32 mouse cellular contexts compared by ENCODE assay signal in the genomic region with DNA sequence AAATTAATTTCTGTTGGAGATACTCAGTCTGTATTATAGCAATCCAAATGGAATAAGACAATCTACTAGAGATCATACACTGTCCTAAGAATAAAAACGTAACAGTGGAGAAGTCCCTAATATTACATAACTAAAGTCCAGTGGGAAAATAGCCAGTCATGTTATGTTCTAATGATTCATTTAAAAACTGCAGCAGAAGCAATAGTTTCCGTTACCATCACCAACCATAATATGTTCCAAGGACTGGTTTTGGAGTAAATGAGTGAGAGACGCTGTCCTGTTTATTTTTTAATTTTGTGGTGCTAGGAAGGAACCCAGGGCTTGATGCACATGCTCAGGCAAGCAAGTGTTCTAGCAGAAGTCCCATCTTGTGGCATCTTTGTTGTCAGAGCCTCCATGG. TPM values are rescaled to one million over a fixed set of nuclear protein-coding genes. Genes with fewer than 3 reads are reported as not detected.
"Had no signal": no experiment of that assay in that cellular context is flagged by ENCODE, and none has a peak within 500 bp of the region (broad histone marks: within the 10 kb centered on the region; RNA-seq: fewer than 3 reads in every experiment).

No protein-coding gene starts in this region.

- H3K36me3 ChIP-seq: embryonic facial prominence, embryonic 10.5 days; embryonic facial prominence, embryonic 12.5 days; embryonic facial prominence, embryonic 13.5 days; embryonic facial prominence, embryonic 15.5 days; forebrain, embryonic 10.5 days; forebrain, embryonic 12.5 days; forebrain, embryonic 15.5 days had no signal

- H3K9ac ChIP-seq: embryonic facial prominence, embryonic 12.5 days; embryonic facial prominence, embryonic 13.5 days; embryonic facial prominence, embryonic 15.5 days; forebrain, embryonic 12.5 days; forebrain, embryonic 13.5 days; forebrain, embryonic 15.5 days; forebrain, postnatal 0 days had no signal

- H3K4me3 ChIP-seq: embryonic facial prominence, embryonic 10.5 days; embryonic facial prominence, embryonic 12.5 days; embryonic facial prominence, embryonic 13.5 days; embryonic facial prominence, embryonic 15.5 days; erythroblast, embryonic 14.5 days; forebrain, embryonic 10.5 days; forebrain, embryonic 12.5 days; forebrain, embryonic 13.5 days; forebrain, embryonic 15.5 days; gastrocnemius, adult 2 months; heart, adult 2 months had no signal

- H3K9me3 ChIP-seq: embryonic facial prominence, embryonic 10.5 days; embryonic facial prominence, embryonic 12.5 days; embryonic facial prominence, embryonic 13.5 days; embryonic facial prominence, embryonic 15.5 days; forebrain, embryonic 10.5 days; forebrain, embryonic 12.5 days; forebrain, embryonic 13.5 days; forebrain, embryonic 15.5 days had no signal

- H3K27me3 ChIP-seq: embryonic facial prominence, embryonic 12.5 days; embryonic facial prominence, embryonic 15.5 days; forebrain, embryonic 12.5 days; forebrain, embryonic 13.5 days; forebrain, embryonic 15.5 days had no signal

- H3K4me2 ChIP-seq: embryonic facial prominence, embryonic 12.5 days; embryonic facial prominence, embryonic 13.5 days; embryonic facial prominence, embryonic 15.5 days; forebrain, embryonic 12.5 days; forebrain, embryonic 13.5 days; forebrain, embryonic 15.5 days had no signal

- DNase-seq: cerebellum, adult 8-10 months; cerebellum, adult 9-10 months; cerebellum, adult 9-11 months; cerebellum, postnatal 10 days; cerebellum, postnatal 14 days; cerebellum, postnatal 25 days; cerebellum, postnatal 36 days; embryo, embryonic 11 days; forebrain, postnatal 0 days; gastrocnemius, adult 2 months; gastrocnemius, postnatal 10 days; gastrocnemius, postnatal 14 days; gastrocnemius, postnatal 25 days; gastrocnemius, postnatal 36 days; heart, adult 18-20 months; heart, adult 2 months had no signal

- H3K27ac ChIP-seq: embryonic facial prominence, embryonic 10.5 days; embryonic facial prominence, embryonic 12.5 days; embryonic facial prominence, embryonic 13.5 days; embryonic facial prominence, embryonic 15.5 days; forebrain, embryonic 10.5 days; forebrain, embryonic 12.5 days; forebrain, embryonic 13.5 days; forebrain, embryonic 15.5 days; gastrocnemius, adult 2 months; heart, adult 2 months had no signal

- H3K4me1 ChIP-seq: embryonic facial prominence, embryonic 12.5 days; embryonic facial prominence, embryonic 13.5 days; embryonic facial prominence, embryonic 15.5 days; forebrain, embryonic 12.5 days; forebrain, embryonic 13.5 days; forebrain, embryonic 15.5 days had no signal

RNA-seq across cellular contexts. Expression of gene Adora3, which starts 49.2 kb away (rescaled TPM):
- total RNA-seq: gastrocnemius, adult 18-20 months; gastrocnemius, adult 2 months; gastrocnemius, postnatal 14 days; gastrocnemius, postnatal 36 days; heart, adult 18-20 months; heart, adult 2 months had no signal
- polyA plus RNA-seq: embryonic facial prominence, embryonic 10.5 days; embryonic facial prominence, embryonic 11.5 days; erythroblast, embryonic 14.5 days; forebrain, embryonic 11.5 days had no signal

RNA-seq across cellular contexts. Expression of gene Tmigd3, which starts 49.2 kb away (rescaled TPM):
- total RNA-seq: common myeloid progenitor, adult 5-6 weeks; forebrain, postnatal 0 days; gastrocnemius, adult 18-20 months; gastrocnemius, adult 2 months; gastrocnemius, postnatal 14 days; gastrocnemius, postnatal 25 days; gastrocnemius, postnatal 36 days; gastrocnemius, postnatal 4 days had no signal
- polyA plus RNA-seq: embryonic facial prominence, embryonic 10.5 days; embryonic facial prominence, embryonic 11.5 days; embryonic facial prominence, embryonic 12.5 days; embryonic facial prominence, embryonic 13.5 days; erythroblast, embryonic 14.5 days; forebrain, embryonic 10.5 days; forebrain, embryonic 12.5 days; forebrain, embryonic 13.5 days; forebrain, embryonic 14.5 days; forebrain, embryonic 16.5 days; forebrain, postnatal 0 days; heart, adult 2 months had no signal
